ENCODE assay signal across 9 mouse cellular contexts in the genomic region with DNA sequence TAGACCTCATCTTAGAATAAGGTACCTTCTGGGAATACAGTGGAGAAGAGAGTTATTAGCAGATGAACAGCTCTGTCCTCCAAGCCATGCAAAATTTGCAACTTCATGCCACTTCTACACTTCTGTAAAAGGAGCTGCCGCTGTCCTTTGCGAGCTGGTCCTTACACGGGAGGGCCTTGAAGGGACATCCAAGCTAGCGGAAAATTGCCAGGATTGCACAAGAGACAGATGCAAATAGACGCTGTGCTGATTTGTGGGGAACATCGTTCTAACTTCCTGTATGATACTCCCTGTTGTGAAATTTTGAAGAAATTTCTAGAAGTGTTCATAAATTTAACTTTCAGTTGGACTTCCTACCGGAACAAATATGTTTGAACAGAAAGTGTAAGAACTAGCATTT.
DNase-seq lines count a peak whose midpoint lies in the region; ATAC-seq and TF ChIP-seq lines count a peak whose summit lies in the region.
"Had no signal": no experiment of that assay in that cellular context is flagged by ENCODE, and none has a peak within 500 bp of the region (broad histone marks: within the 10 kb centered on the region; RNA-seq: fewer than 3 reads in every experiment).

No protein-coding gene starts in this region.

- no peaks in the 10 kb centered on the region for H3K27me3 ChIP-seq in liver, embryonic 14.5 days (ENCODE audit: control insufficient read depth, insufficient read depth, low read length)
- H3K27me3 ChIP-seq: midbrain, embryonic 15.5 days had no signal

- H3K4me3 ChIP-seq in gastrocnemius, adult 2 months = no peak overlapping the region
- H3K4me3 ChIP-seq in liver, embryonic 14.5 days (ENCODE audit: insufficient read depth in 1 of 2, low read depth in 2 of 2, low read length in 2 of 2) = no peak overlapping the region
- H3K4me3 ChIP-seq: midbrain, embryonic 15.5 days had no signal

- peak; percentile 41 for DNase-seq in gastrocnemius, adult 2 months
- no peak for DNase-seq in gastrocnemius, postnatal 36 days
- peak; percentile 4 for DNase-seq in testis, postnatal 14 days (ENCODE audit: low spot score)
- no peak for DNase-seq in testis, postnatal 10 days (ENCODE audit: low spot score)
- DNase-seq in liver, embryonic 14.5 days (ENCODE audit: low read depth in 3 of 3, low spot score in 3 of 3) = peak in 2 of 3 experiments; percentile 12 to 35
- no peak for DNase-seq in left cerebral cortex, postnatal 25 days (ENCODE audit: low spot score in 2 of 2)
- DNase-seq in frontal cortex, postnatal 10 days (ENCODE audit: low spot score in 2 of 2) = no peak

- H3K4me1 ChIP-seq in liver, embryonic 14.5 days (replicated peaks; ENCODE audit: control insufficient read depth in 2 of 2, insufficient read depth in 2 of 2, low read length in 1 of 2) = no peaks in the 10 kb centered on the region
- H3K4me1 ChIP-seq: midbrain, embryonic 15.5 days had no signal

- no peak overlapping the region for H3K27ac ChIP-seq in gastrocnemius, adult 2 months
- no peak overlapping the region for H3K27ac ChIP-seq in liver, embryonic 14.5 days
- H3K27ac ChIP-seq: midbrain, embryonic 15.5 days had no signal

- no peak for TF ChIP-seq EP300 in liver, embryonic 14.5 days (IDR thresholded peaks at IDR 0.05; ENCODE audit: low read depth)

- intact Hi-C loops in gastrocnemius, adult 2 months (cut with DNase I) = no loop called here
- intact Hi-C loops in gastrocnemius, postnatal 36 days (cut with DNase I) = no loop called here
- intact Hi-C loops in left cerebral cortex, postnatal 25 days (cut with DNase I) = no loop called here

- H3K9ac ChIP-seq in liver, embryonic 14.5 days (replicated peaks) = no peak overlapping the region
- H3K9ac ChIP-seq: midbrain, embryonic 15.5 days had no signal

- ATAC-seq in liver, embryonic 14.5 days (ENCODE audit: insufficient read depth) = 0 out of 2 replicates have a peak, but pooled peaks have one; percentile 18
- ATAC-seq in neutrophil, adult 5-6 weeks (ENCODE audit: extremely low read depth, insufficient number of reproducible peaks, low FRiP score, poor library complexity, severe bottlenecking) = peak; percentile 97
- ATAC-seq: midbrain, embryonic 15.5 days had no signal

- no peak for TF ChIP-seq CTCF in gastrocnemius, adult 2 months (IDR thresholded peaks at IDR 0.05)
- no peak for TF ChIP-seq CTCF in liver, embryonic 14.5 days (IDR thresholded peaks at IDR 0.05; ENCODE audit: low read depth)

- H3K9me3 ChIP-seq in liver, embryonic 14.5 days (ENCODE audit: control insufficient read depth, low read length) = no peaks in the 10 kb centered on the region
- H3K9me3 ChIP-seq: midbrain, embryonic 15.5 days had no signal

- H3K4me2 ChIP-seq in liver, embryonic 14.5 days (ENCODE audit: low read depth) = no peak overlapping the region
- H3K4me2 ChIP-seq: midbrain, embryonic 15.5 days had no signal

- H3K36me3 ChIP-seq in liver, embryonic 14.5 days (replicated peaks; ENCODE audit: control insufficient read depth, insufficient read depth, low read depth) = no peaks in the 10 kb centered on the region
- H3K36me3 ChIP-seq: midbrain, embryonic 15.5 days had no signal

- WGBS in liver, embryonic 14.5 days (ENCODE audit: insufficient replicate concordance) = 66% methylated on average over 7 of the region's 7 CpGs

Comparison
In these comparisons a context has a peak if more than half of its experiments do, and no peak if none do; other contexts are left out.
1. DNase-seq: peak in gastrocnemius, adult 2 months (single experiment), testis, postnatal 14 days (single experiment) and liver, embryonic 14.5 days (2 of 3); none in gastrocnemius, postnatal 36 days (0 of 2), testis, postnatal 10 days (single experiment), left cerebral cortex, postnatal 25 days (0 of 2) and frontal cortex, postnatal 10 days (0 of 2).